ENCODE assay signal across 21 mouse cellular contexts in the genomic region with DNA sequence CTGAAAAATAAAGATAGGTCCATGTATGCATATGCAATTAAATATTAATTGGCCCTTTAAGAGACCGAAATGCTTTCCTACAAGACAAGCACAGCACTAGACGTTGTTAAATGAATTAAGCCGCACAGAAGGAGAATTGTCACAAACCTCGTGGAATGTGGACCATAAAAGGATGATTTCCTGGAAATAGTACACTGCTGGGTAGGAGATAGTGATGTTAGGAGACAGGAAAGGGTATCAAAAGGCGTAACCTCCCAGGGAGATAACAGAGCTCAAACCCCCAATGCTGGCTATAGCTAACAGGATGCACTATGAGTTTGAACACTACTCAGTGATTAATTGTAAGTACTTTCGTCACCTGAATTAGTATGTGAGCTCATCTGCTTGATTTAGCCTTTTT.
"Had no signal": no experiment of that assay in that cellular context is flagged by ENCODE, and none has a peak within 500 bp of the region (broad histone marks: within the 10 kb centered on the region; RNA-seq: fewer than 3 reads in every experiment).

No protein-coding gene starts in this region.

- ATAC-seq: midbrain, embryonic 16.5 days had no signal

- H3K4me1 ChIP-seq: midbrain, embryonic 10.5 days; midbrain, embryonic 12.5 days; neural tube, embryonic 15.5 days; stomach, embryonic 15.5 days had no signal

- H3K4me3 ChIP-seq: midbrain, embryonic 10.5 days; midbrain, embryonic 12.5 days; myocyte; neural tube, embryonic 13.5 days; neural tube, embryonic 15.5 days; stomach, embryonic 15.5 days had no signal

- H3K27me3 ChIP-seq: midbrain, embryonic 12.5 days; neural tube, embryonic 13.5 days; neural tube, embryonic 15.5 days; stomach, embryonic 15.5 days had no signal

- H3K9me3 ChIP-seq: midbrain, embryonic 10.5 days; midbrain, embryonic 12.5 days; neural tube, embryonic 13.5 days; neural tube, embryonic 15.5 days; stomach, embryonic 15.5 days had no signal

- H3K27ac ChIP-seq: midbrain, embryonic 10.5 days; midbrain, embryonic 12.5 days; neural tube, embryonic 13.5 days; neural tube, embryonic 15.5 days; stomach, embryonic 15.5 days; stomach, postnatal 0 days had no signal

- H3K9ac ChIP-seq: lung, embryonic 14.5 days; midbrain, embryonic 12.5 days; neural tube, embryonic 13.5 days; neural tube, embryonic 15.5 days; stomach, embryonic 15.5 days had no signal

- DNase-seq: lung, adult 18-20 months; lung, embryonic 14.5 days; lung, postnatal 10 days; lung, postnatal 4 days; midbrain, embryonic 14.5 days; retina, postnatal 1 day; right cerebral cortex, adult 18-20 months; right cerebral cortex, postnatal 25 days; right cerebral cortex, postnatal 4 days; spleen, adult 18-20 months; thymus, adult 2 months; thymus, postnatal 25 days; thymus, postnatal 4 days had no signal

- H3K36me3 ChIP-seq: midbrain, embryonic 10.5 days; midbrain, embryonic 12.5 days; neural tube, embryonic 13.5 days; neural tube, embryonic 15.5 days; stomach, embryonic 15.5 days had no signal

- H3K4me2 ChIP-seq: lung, embryonic 14.5 days; midbrain, embryonic 12.5 days; neural tube, embryonic 13.5 days; neural tube, embryonic 15.5 days; stomach, embryonic 15.5 days had no signal
